Mouse (Mus musculus): ENCODE measurements around the gene Mthfd1. TPM values are rescaled to one million over a fixed set of nuclear protein-coding genes. Genes with fewer than 3 reads are reported as not detected.

The Mthfd1 gene
- 20.3 and 25.4 TPM in 2 replicates for polyA plus RNA-seq (2021; fragmentation: Nextera tagmentation)
- long read RNA-seq, experiment 1, transcript Mthfd1-201 (28 exons, 3,241 nt), result major isoform, 124 of 152 reads
- long read RNA-seq, experiment 1, transcript Mthfd1-206 (27 exons, 3,040 nt), result minor isoform, 5 of 152 reads
- long read RNA-seq, experiment 1, partial matches to known transcripts, result 13 of 152 reads
- long read RNA-seq, experiment 1, other reads (novel, unspliced or antisense), result 10 of 152 reads
- long read RNA-seq, experiment 2, transcript Mthfd1-201 (28 exons, 3,241 nt), result major isoform, 25 of 43 reads
- long read RNA-seq, experiment 2, partial matches to known transcripts, result 14 of 43 reads
- long read RNA-seq, experiment 2, other reads (novel, unspliced or antisense), result 2 of 43 reads

DNA sequence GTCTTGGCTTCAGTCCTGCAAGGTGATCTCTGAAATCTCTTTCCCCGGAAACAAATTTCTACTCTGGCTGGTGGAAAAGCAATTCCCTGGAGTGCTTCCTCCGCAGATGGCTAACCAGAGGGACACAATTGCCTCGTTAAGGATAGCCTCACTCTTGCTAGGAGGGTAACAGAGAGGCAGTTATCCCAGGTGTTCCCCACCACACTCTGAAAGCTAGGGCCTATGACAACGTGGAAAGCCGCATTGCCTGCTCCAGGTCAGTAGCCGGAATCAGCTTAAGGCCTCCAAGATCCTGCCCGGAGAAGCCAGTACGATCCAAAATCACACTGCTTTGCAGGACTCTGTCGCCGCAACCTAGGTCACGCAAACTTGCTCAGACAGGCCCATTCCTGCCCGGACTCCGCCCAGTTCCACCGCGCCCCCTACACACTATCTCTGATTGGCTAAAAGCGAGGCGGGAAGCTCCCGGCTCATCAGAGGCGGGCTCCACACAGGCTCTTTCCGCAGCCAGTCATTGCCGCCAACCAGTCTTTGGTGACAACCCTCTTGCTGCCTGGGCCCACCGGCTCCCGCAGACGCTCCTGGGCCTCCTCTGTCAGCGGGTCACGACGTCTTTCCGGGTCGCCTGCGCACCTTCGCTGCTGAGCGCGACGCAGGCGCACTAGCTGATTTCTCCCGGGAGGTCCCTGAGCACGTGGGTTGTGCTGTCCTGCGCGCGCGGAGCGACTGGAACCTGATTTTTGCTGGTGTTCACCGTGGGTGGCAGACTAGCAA lies at the start of gene Mthfd1:
Gene Mthfd1 (plus strand): TSS at position 574 of the 774 bp plus-strand sequence.

DNA sequence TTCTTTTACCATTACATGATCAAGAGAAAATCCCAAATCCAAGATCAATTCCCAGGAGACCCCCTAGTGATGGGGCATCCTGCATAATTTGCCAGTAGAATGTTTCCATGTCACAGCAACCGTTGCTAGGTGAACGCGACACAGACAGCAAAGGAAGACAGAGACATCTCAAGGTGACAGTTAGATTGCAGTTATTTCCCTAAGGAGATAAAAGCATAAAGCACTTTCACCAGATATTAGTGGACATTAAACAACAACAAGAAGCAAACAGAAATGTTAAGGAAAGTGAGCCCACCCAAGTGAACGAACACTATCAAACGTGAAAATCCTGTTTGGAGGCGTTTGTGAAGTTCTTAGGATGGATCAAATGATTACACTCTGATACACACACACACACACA lies 8.5 kb upstream of the Mthfd1 start, which contains the start of gene Tex21:
Gene Tex21 (minus strand): TSS at position 101 of the 400 bp plus-strand sequence.

DNA sequence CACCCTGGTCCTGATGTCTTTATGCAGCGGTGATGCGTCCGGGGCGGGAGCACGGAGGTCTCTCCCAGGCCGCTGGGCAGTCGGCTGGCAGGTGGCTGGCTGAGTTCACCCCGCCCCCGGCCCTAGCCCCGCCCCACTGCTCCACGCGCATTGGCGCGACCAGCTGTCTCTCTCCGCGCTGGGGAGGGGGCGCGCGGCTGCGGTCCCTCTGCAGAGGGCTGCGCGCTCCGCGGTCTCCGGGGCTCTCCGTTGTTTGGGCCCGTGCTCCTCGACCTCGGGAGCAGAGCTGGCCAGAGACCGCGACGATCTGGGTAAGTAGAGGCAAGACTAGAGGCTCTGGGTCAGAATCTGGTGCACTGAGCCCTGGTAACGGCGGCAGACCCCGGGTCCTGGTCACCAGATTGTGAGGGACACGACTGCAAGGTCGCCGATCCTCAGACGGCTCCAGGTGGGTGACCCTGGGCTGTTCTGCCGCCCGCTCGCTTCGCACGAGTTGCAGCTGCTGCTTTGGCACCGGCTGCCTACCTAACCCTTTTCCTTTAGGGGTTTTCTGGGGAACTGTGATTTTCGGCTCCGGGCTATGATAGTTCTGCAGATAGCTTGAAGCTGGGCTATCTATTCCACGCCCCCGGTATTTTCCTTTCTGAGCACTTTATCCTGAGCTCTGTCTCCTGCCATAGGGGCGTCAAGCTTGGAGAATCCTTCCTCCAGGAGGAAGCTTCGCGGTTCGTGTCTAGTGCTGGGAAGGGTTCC lies 69.8 kb downstream of the Mthfd1 start, which contains the start of gene Akap5:
Gene Akap5 (plus strand): TSS at position 213 of the 753 bp plus-strand sequence.

Other genes starting within 250 kb of the Mthfd1 start
- gene Esr2, start 78.0 kb upstream of the Mthfd1 start, polyA plus RNA-seq (2021; fragmentation: Nextera tagmentation), result 0.10 and 0.18 TPM in 2 replicates
- not detected in 2 replicates for gene Tex21, start 8.6 kb upstream of the Mthfd1 start, polyA plus RNA-seq (2021; fragmentation: Nextera tagmentation)
- gene Akap5, start 69.6 kb downstream of the Mthfd1 start, polyA plus RNA-seq (2021; fragmentation: Nextera tagmentation), result 20.6 and 26.3 TPM in 2 replicates
- gene Zbtb25, start 114.3 kb downstream of the Mthfd1 start, polyA plus RNA-seq (2021; fragmentation: Nextera tagmentation), result 12.2 and 14.6 TPM in 2 replicates
- gene Zbtb1, start 115.0 kb downstream of the Mthfd1 start, polyA plus RNA-seq (2021; fragmentation: Nextera tagmentation), result 1.7 and 1.8 TPM in 2 replicates
- gene Hspa2, start 148.9 kb downstream of the Mthfd1 start, polyA plus RNA-seq (2021; fragmentation: Nextera tagmentation), result 51.7 and 63.2 TPM in 2 replicates
- 1.4 and 2.8 TPM in 2 replicates for gene Ppp1r36, start 162.2 kb downstream of the Mthfd1 start, polyA plus RNA-seq (2021; fragmentation: Nextera tagmentation)

Data from left cerebral cortex, adult 6 months (tissue).